Mouse (Mus musculus) thymus, adult 2 months (tissue): ENCODE results near the gene Plekha5.

Experiments used
- CTCF ChIP-seq: fragments of 200-500 bp; IDR thresholded peaks from 2 replicates; pipeline ENCODE4 v1.5.1; 2012; ENCODE audit warnings: mild to moderate bottlenecking, control low read depth, low read length, moderate library complexity, borderline replicate concordance; ENCODE audit not compliant: control insufficient read depth, poor library complexity, insufficient read depth; ENCODE audit errors: extremely low read depth
- POLR2A ChIP-seq: fragments of 200-500 bp; IDR thresholded peaks from 2 replicates; pipeline ENCODE4 v1.6.1; 2012; ENCODE audit warnings: mild to moderate bottlenecking, low read length, control low read depth, moderate library complexity; ENCODE audit not compliant: control insufficient read depth, poor library complexity, insufficient read depth; ENCODE audit errors: extremely low read depth

GRCm38 (mm10) chr6:140517188-140517587, 93.3 kb downstream of the Plekha5 start:
- TF ChIP-seq CTCF (no peak), POLR2A (no peak)
